Mouse (Mus musculus): ENCODE results near the gene Lhfpl4. TPM values are rescaled to one million over a fixed set of nuclear protein-coding genes. Genes with fewer than 3 reads are reported as not detected.

The Lhfpl4 gene
- total RNA-seq (2021), result under 1 TPM; 0.29 to 0.34 TPM

GRCm38 (mm10) chr6:113194841-113195595 lies at the start of gene Lhfpl4:
TSS of gene Lhfpl4 (minus strand) at chr6:113195384.
- intact Hi-C loops (cut with DNase I), result no loop called here
- no peak for DNase-seq (ENCODE audit: low spot score)

GRCm38 (mm10) chr6:113242753-113243152 lies 47.6 kb upstream of the Lhfpl4 start:
- intact Hi-C loops (cut with DNase I), result no loop called here
- DNase-seq (ENCODE audit: low spot score), result no peak

- intact Hi-C loops (cut with DNase I), result loop anchor here (2.0 to 5.0 kb wide), 5 partner anchors 64 to 234 kb away; partner anchors contain the start of genes Il17rc and Thumpd3
- DNase-seq (ENCODE audit: low spot score), result no peak
Measured at GRCm38 (mm10) chr6:113238442-113238841, 43.3 kb upstream of the Lhfpl4 start.

- peak; percentile 99 for DNase-seq (ENCODE audit: low spot score)
- intact Hi-C loops (cut with DNase I), result loop anchor here (2.0 to 5.0 kb wide), 5 partner anchors 65 to 235 kb away; partner anchors contain the start of genes Il17rc and Thumpd3
Measured at GRCm38 (mm10) chr6:113237542-113238270, 42.5 kb upstream of the Lhfpl4 start, which contains the start of gene Mtmr14. TSS of gene Mtmr14 (plus strand) at chr6:113237843.

GRCm38 (mm10) chr6:113235141-113235540 lies 40.0 kb upstream of the Lhfpl4 start:
- no peak for DNase-seq (ENCODE audit: low spot score)
- intact Hi-C loops (cut with DNase I), result loop anchor here (5.0 kb wide), 4 partner anchors 63 to 237 kb away; partner anchors contain the start of gene Il17rc

- DNase-seq (ENCODE audit: low spot score), result no peak
- intact Hi-C loops (cut with DNase I), result no loop called here
Measured at GRCm38 (mm10) chr6:113226705-113227104, 31.5 kb upstream of the Lhfpl4 start.

GRCm38 (mm10) chr6:113225798-113226197 lies 30.6 kb upstream of the Lhfpl4 start:
- intact Hi-C loops (cut with DNase I), result no loop called here
- DNase-seq (ENCODE audit: low spot score), result no peak

GRCm38 (mm10) chr6:113216280-113216679 lies 21.1 kb upstream of the Lhfpl4 start:
- intact Hi-C loops (cut with DNase I), result no loop called here
- DNase-seq (ENCODE audit: low spot score), result no peak

- no peak for DNase-seq (ENCODE audit: low spot score)
- intact Hi-C loops (cut with DNase I), result no loop called here
Measured at GRCm38 (mm10) chr6:113195596-113195992, 410 bp upstream of the Lhfpl4 start.

GRCm38 (mm10) chr6:113194517-113194840 lies 705 bp downstream of the Lhfpl4 start:
- intact Hi-C loops (cut with DNase I), result no loop called here
- no peak for DNase-seq (ENCODE audit: low spot score)

- intact Hi-C loops (cut with DNase I), result no loop called here
Measured at GRCm38 (mm10) chr6:113193765-113194460, 1.3 kb downstream of the Lhfpl4 start.

GRCm38 (mm10) chr6:113184866-113185525 lies 10.2 kb downstream of the Lhfpl4 start:
- intact Hi-C loops (cut with DNase I), result no loop called here
- DNase-seq (ENCODE audit: low spot score), result no peak

More at GRCm38 (mm10) chr6:113193765-113194460, 1.3 kb downstream of the Lhfpl4 start:
- DNase-seq (ENCODE audit: low spot score), result no peak

- intact Hi-C loops (cut with DNase I), result no loop called here
Measured at GRCm38 (mm10) chr6:113184163-113184562, 11.0 kb downstream of the Lhfpl4 start.

GRCm38 (mm10) chr6:113179195-113179733 lies 15.9 kb downstream of the Lhfpl4 start:
- intact Hi-C loops (cut with DNase I), result no loop called here
- DNase-seq (ENCODE audit: low spot score), result no peak

More at GRCm38 (mm10) chr6:113184163-113184562, 11.0 kb downstream of the Lhfpl4 start:
- DNase-seq (ENCODE audit: low spot score), result peak; percentile 22

- intact Hi-C loops (cut with DNase I), result no loop called here
- no peak for DNase-seq (ENCODE audit: low spot score)
Measured at GRCm38 (mm10) chr6:113178286-113179194, 16.6 kb downstream of the Lhfpl4 start.

- DNase-seq (ENCODE audit: low spot score), result no peak
- intact Hi-C loops (cut with DNase I), result no loop called here
Measured at GRCm38 (mm10) chr6:113176613-113177012, 18.6 kb downstream of the Lhfpl4 start.

GRCm38 (mm10) chr6:113175469-113175868 lies 19.7 kb downstream of the Lhfpl4 start:
- DNase-seq (ENCODE audit: low spot score), result no peak
- intact Hi-C loops (cut with DNase I), result no loop called here

- intact Hi-C loops (cut with DNase I), result loop anchor here (5.0 kb wide), 3 partner anchors 65 to 295 kb away; partner anchors contain the start of gene Mtmr14
- peak; percentile 13 for DNase-seq (ENCODE audit: low spot score)
Measured at GRCm38 (mm10) chr6:113172568-113172967, 22.6 kb downstream of the Lhfpl4 start.

All from heart, postnatal 25 days (tissue).